Mouse (Mus musculus): ENCODE measurements around the gene Rgs16.

The Rgs16 gene

GRCm38 (mm10) chr1:153721565-153722310 is 18.4 kb upstream of the Rgs16 start:
- no peak for DNase-seq

- no peak for DNase-seq
These were observed 16.7 kb upstream of the Rgs16 start for GRCm38 (mm10) chr1:153723426-153723825.

GRCm38 (mm10) chr1:153726636-153727035 is 13.5 kb upstream of the Rgs16 start:
- DNase-seq = no peak

- DNase-seq = peak in 1 of 2 experiments; percentile 59
These were observed 10.3 kb upstream of the Rgs16 start for GRCm38 (mm10) chr1:153729806-153730205.

- DNase-seq = no peak
These were observed 9.5 kb upstream of the Rgs16 start for GRCm38 (mm10) chr1:153730671-153731070.

- DNase-seq = peak in 1 of 2 experiments; percentile 55
These were observed 7.0 kb upstream of the Rgs16 start for GRCm38 (mm10) chr1:153733181-153733580.

- no peak for DNase-seq
These were observed 5.3 kb upstream of the Rgs16 start for GRCm38 (mm10) chr1:153734866-153735265.

GRCm38 (mm10) chr1:153736096-153736495 is 4.1 kb upstream of the Rgs16 start:
- no peak for DNase-seq

GRCm38 (mm10) chr1:153737101-153738085 is 2.8 kb upstream of the Rgs16 start:
- no peak for DNase-seq

- no peak for DNase-seq
These were observed 623 bp upstream of the Rgs16 start for GRCm38 (mm10) chr1:153739437-153740015.

GRCm38 (mm10) chr1:153740775-153741400 is 739 bp downstream of the Rgs16 start:
- no peak for DNase-seq

- no peak for DNase-seq
These were observed 1.6 kb downstream of the Rgs16 start for GRCm38 (mm10) chr1:153741551-153742316.

- no peak for DNase-seq
These were observed 2.4 kb downstream of the Rgs16 start for GRCm38 (mm10) chr1:153742374-153743155.

GRCm38 (mm10) chr1:153746119-153746670 is 6.0 kb downstream of the Rgs16 start:
- no peak for DNase-seq

GRCm38 (mm10) chr1:153746728-153747127 is 6.6 kb downstream of the Rgs16 start:
- no peak for DNase-seq

GRCm38 (mm10) chr1:153747861-153748530 is 7.8 kb downstream of the Rgs16 start:
- no peak for DNase-seq

GRCm38 (mm10) chr1:153748549-153748948 is 8.4 kb downstream of the Rgs16 start:
- peak; percentile 48 to 71 for DNase-seq

GRCm38 (mm10) chr1:153749211-153749801 is 9.2 kb downstream of the Rgs16 start, which contains the start of gene Rnasel:
Gene Rnasel (plus strand): TSS chr1:153749426.
- peak in 1 of 2 experiments; percentile 55 for DNase-seq

GRCm38 (mm10) chr1:153750054-153750453 is 9.9 kb downstream of the Rgs16 start:
- no peak for DNase-seq
